Mouse (Mus musculus): ENCODE data around the gene Mcf2. TPM values are rescaled to one million over a fixed set of nuclear protein-coding genes. Genes with fewer than 3 reads are reported as not detected.

The Mcf2 gene
- polyA plus RNA-seq, 1 experiment from 2014 or later = 0.13 TPM

DNA sequence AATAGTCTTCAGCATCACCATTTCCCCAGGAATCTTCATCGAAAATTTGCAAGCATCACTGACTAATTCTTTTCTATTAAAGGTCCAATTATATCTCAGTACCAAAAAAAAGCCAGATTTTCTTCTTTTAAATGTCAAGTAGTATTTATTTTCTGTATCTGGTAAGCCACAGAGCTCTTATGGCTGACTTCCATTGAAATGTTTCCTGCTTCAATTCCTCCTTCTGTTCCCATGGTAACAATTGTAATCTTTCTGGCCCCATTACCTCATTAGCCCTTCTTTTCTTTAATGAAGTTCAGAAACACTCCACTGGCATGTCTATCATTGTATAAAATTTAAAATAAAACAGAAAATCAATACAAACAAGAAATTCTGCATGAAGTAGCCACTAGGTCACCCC lies 103.5 kb downstream of the Mcf2 start:
- WGBS = 75% methylated on average over 1 of the region's 1 CpGs
- DNase-seq (ENCODE audit: low spot score) (no peak), ATAC-seq (ENCODE audit: insufficient read depth, low FRiP score, low TSS enrichment) (no peak)
- Histone ChIP-seq H3K27me3 (ENCODE audit: control insufficient read depth, insufficient read depth, low read length) (no peaks in the 10 kb centered on the region), H3K36me3 (ENCODE audit: control insufficient read depth, insufficient read depth, low read length) (no peaks in the 10 kb centered on the region), H3K9ac (ENCODE audit: low read length) (no peak overlapping the region), H3K4me1 (ENCODE audit: control insufficient read depth, insufficient read depth, low read length) (no peaks in the 10 kb centered on the region), H3K4me2 (ENCODE audit: low read depth) (no peak overlapping the region), H3K27ac (ENCODE audit: low read depth, low read length) (no peak overlapping the region), H3K9me3 (ENCODE audit: control insufficient read depth, low read length) (no peaks in the 10 kb centered on the region), H3K4me3 (ENCODE audit: low read depth, low read length) (no peak overlapping the region)

DNA sequence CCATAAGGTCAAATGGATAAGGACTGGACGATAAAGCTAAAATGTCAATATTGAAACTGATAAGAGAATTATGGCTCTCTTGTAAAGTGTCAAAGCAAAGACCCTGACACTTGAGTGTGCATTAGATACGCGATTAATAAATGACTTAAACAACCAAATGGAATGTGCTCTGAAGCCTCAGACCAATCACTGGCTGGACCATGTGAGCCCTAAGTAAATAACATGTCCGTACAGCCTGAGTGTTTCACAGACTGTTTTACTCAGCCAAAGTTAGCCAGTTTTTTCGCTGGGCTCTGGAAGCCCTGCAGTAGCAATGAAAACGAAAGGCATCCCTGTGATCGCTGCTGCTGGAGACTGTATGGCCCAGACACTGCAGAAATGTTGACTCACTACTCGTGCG lies 123.7 kb downstream of the Mcf2 start:
- H3K4me3 ChIP-seq (ENCODE audit: low read depth, low read length) = no peak overlapping the region
- no peak overlapping the region for H3K27ac ChIP-seq (ENCODE audit: low read depth, low read length)
- no peak for ATAC-seq (ENCODE audit: insufficient read depth, low FRiP score, low TSS enrichment)
- H3K9ac ChIP-seq (ENCODE audit: low read length) = no peak overlapping the region
- H3K9me3 ChIP-seq (ENCODE audit: control insufficient read depth, low read length) = no peaks in the 10 kb centered on the region
- no peaks in the 10 kb centered on the region for H3K36me3 ChIP-seq (ENCODE audit: control insufficient read depth, insufficient read depth, low read length)
- DNase-seq (ENCODE audit: low spot score) = no peak
- no peaks in the 10 kb centered on the region for H3K27me3 ChIP-seq (ENCODE audit: control insufficient read depth, insufficient read depth, low read length)
- H3K4me2 ChIP-seq (ENCODE audit: low read depth) = no peak overlapping the region
- WGBS = 82% methylated on average over 9 of the region's 9 CpGs
- H3K4me1 ChIP-seq (ENCODE audit: control insufficient read depth, insufficient read depth, low read length) = no peaks in the 10 kb centered on the region

DNA sequence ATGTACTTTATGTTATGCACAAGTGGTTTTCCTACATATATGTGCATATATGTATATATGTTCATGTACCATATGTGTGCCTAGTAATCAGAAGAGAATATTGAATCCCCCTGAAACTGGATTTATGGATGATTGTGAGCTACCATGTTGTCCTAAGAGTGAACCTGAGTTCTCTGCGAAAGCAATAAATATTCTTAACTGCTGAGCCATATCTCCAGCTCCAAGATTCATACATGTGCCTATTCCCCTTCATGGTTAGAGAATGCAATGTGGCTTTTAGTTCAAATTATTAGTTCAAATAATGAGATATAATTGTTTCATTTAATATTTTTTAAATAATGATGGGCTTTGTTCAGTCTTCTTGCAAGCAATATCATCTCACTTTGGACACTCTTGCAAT lies 124.1 kb downstream of the Mcf2 start:
- 97% methylated on average over 1 of the region's 1 CpGs for WGBS
- Histone ChIP-seq H3K9ac (ENCODE audit: low read length) (no peak overlapping the region), H3K4me2 (ENCODE audit: low read depth) (no peak overlapping the region), H3K27me3 (ENCODE audit: control insufficient read depth, insufficient read depth, low read length) (no peaks in the 10 kb centered on the region), H3K36me3 (ENCODE audit: control insufficient read depth, insufficient read depth, low read length) (no peaks in the 10 kb centered on the region), H3K4me3 (ENCODE audit: low read depth, low read length) (no peak overlapping the region), H3K4me1 (ENCODE audit: control insufficient read depth, insufficient read depth, low read length) (no peaks in the 10 kb centered on the region), H3K9me3 (ENCODE audit: control insufficient read depth, low read length) (no peaks in the 10 kb centered on the region), H3K27ac (ENCODE audit: low read depth, low read length) (no peak overlapping the region)
- no peak for DNase-seq (ENCODE audit: low spot score)
- no peak for ATAC-seq (ENCODE audit: insufficient read depth, low FRiP score, low TSS enrichment)

DNA sequence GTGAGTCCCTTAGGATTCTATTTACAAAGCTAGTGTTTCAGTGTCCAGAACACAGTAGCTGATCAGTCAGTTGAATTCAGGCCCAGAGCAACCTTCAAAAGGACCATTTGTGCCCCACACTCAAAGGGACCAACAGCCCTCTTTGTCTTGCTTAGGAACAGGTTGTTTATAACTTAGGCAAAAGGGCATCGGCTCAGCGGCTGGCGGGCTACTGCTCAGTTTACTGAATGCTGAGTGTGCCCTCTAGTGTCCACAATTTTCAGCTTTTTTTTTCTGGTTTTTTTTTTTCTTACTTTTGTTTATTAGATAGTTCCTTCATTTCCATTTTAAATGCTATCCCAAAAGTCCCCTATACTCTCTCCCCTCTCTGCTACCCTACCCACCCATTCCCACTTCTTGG lies 152.2 kb downstream of the Mcf2 start:
- DNase-seq (ENCODE audit: low spot score) = peak; percentile 54

DNA sequence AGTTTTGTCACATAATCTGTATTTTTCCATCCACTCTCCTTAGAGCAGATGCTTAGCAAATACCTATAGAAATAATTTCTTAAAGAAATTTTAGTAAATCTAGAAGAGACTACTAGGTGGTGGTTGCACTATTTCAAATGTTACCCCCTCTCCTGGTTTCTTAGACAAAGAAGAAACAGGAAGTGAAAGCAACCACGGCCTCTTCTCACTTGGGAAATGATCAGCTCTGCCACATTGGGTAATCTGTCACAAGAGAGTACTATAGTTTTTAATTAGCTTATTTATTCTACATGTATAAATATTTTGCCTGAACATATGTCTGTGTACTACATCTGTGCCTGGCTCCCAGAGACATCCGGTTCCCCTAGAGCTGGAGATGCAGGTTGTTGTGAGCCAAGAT lies 157.3 kb downstream of the Mcf2 start:
- no peak for ATAC-seq (ENCODE audit: insufficient read depth, low FRiP score, low TSS enrichment)
- WGBS = 93% methylated on average over 2 of the region's 2 CpGs
- H3K36me3 ChIP-seq (ENCODE audit: control insufficient read depth, insufficient read depth, low read length) = no peaks in the 10 kb centered on the region
- no peaks in the 10 kb centered on the region for H3K9me3 ChIP-seq (ENCODE audit: control insufficient read depth, low read length)
- no peak overlapping the region for H3K9ac ChIP-seq (ENCODE audit: low read length)
- no peaks in the 10 kb centered on the region for H3K27me3 ChIP-seq (ENCODE audit: control insufficient read depth, insufficient read depth, low read length)
- no peak overlapping the region for H3K4me3 ChIP-seq (ENCODE audit: low read depth, low read length)
- no peaks in the 10 kb centered on the region for H3K4me1 ChIP-seq (ENCODE audit: control insufficient read depth, insufficient read depth, low read length)
- no peak overlapping the region for H3K4me2 ChIP-seq (ENCODE audit: low read depth)
- no peak for DNase-seq (ENCODE audit: low spot score)
- no peak overlapping the region for H3K27ac ChIP-seq (ENCODE audit: low read depth, low read length)

More for the DNA sequence above, 152.2 kb downstream of the Mcf2 start:
- WGBS = 15% methylated on average over 3 of the region's 3 CpGs
- Histone ChIP-seq H3K9me3 (ENCODE audit: control insufficient read depth, low read length) (no peaks in the 10 kb centered on the region), H3K4me1 (ENCODE audit: control insufficient read depth, insufficient read depth, low read length) (no peaks in the 10 kb centered on the region), H3K36me3 (ENCODE audit: control insufficient read depth, insufficient read depth, low read length) (no peaks in the 10 kb centered on the region), H3K27me3 (ENCODE audit: control insufficient read depth, insufficient read depth, low read length) (no peaks in the 10 kb centered on the region), H3K27ac (ENCODE audit: low read depth, low read length) (no peak overlapping the region), H3K4me3 (ENCODE audit: low read depth, low read length) (no peak overlapping the region), H3K9ac (ENCODE audit: low read length) (no peak overlapping the region), H3K4me2 (ENCODE audit: low read depth) (no peak overlapping the region)
- no peak for ATAC-seq (ENCODE audit: insufficient read depth, low FRiP score, low TSS enrichment)

DNA sequence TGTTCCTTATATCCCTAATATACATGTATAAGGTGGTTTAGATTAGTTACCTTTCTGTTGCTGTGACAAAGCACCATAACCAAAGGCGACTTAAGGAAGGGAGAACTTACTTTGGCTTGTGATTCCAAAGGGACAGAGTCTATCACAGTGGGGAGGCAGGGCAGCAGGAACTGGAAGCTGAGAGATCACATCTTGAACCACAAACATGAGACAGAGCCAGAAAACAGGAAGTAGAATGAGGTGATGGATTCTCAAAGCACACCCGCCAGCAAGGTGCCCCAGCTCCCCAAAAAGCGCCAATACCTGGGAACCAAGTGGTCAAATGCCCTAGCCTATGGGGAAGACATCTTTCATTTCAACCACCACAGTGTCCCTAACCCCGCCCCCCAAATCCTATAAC lies 157.9 kb downstream of the Mcf2 start:
- WGBS = 81% methylated on average over 4 of the region's 4 CpGs
- H3K9ac ChIP-seq (ENCODE audit: low read length) = no peak overlapping the region
- H3K27ac ChIP-seq (ENCODE audit: low read depth, low read length) = no peak overlapping the region
- no peaks in the 10 kb centered on the region for H3K36me3 ChIP-seq (ENCODE audit: control insufficient read depth, insufficient read depth, low read length)
- ATAC-seq (ENCODE audit: insufficient read depth, low FRiP score, low TSS enrichment) (no peak), DNase-seq (ENCODE audit: low spot score) (no peak)
- no peak overlapping the region for H3K4me3 ChIP-seq (ENCODE audit: low read depth, low read length)
- no peaks in the 10 kb centered on the region for H3K9me3 ChIP-seq (ENCODE audit: control insufficient read depth, low read length)
- H3K4me2 ChIP-seq (ENCODE audit: low read depth) = no peak overlapping the region
- no peaks in the 10 kb centered on the region for H3K27me3 ChIP-seq (ENCODE audit: control insufficient read depth, insufficient read depth, low read length)
- H3K4me1 ChIP-seq (ENCODE audit: control insufficient read depth, insufficient read depth, low read length) = no peaks in the 10 kb centered on the region

DNA sequence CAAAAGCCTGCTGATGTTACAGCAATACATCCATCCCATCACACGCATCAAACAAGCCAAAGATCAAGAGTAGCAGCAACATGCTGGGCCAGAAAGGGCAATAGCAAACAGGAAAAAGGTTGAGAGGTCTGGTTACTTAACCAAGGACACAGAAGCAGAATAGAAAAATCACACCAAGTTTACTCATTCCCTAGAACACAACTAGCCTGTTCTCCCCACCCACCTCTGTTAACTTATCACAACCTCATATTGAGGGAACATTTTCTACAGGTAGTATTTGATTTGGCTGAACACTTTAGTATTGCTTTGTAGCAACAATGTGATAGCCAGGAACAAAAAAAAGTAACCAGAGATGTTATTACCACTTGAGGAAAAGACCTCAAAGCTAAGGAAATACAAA lies 164.3 kb downstream of the Mcf2 start:
- H3K4me3 ChIP-seq (ENCODE audit: low read depth, low read length) = no peak overlapping the region
- no peaks in the 10 kb centered on the region for H3K27me3 ChIP-seq (ENCODE audit: control insufficient read depth, insufficient read depth, low read length)
- ATAC-seq (ENCODE audit: insufficient read depth, low FRiP score, low TSS enrichment) (no peak), DNase-seq (ENCODE audit: low spot score) (no peak)
- no peaks in the 10 kb centered on the region for H3K36me3 ChIP-seq (ENCODE audit: control insufficient read depth, insufficient read depth, low read length)
- 87% methylated on average over 1 of the region's 1 CpGs for WGBS
- H3K9me3 ChIP-seq (ENCODE audit: control insufficient read depth, low read length) = no peaks in the 10 kb centered on the region
- H3K9ac ChIP-seq (ENCODE audit: low read length) = no peak overlapping the region
- H3K27ac ChIP-seq (ENCODE audit: low read depth, low read length) = no peak overlapping the region
- H3K4me1 ChIP-seq (ENCODE audit: control insufficient read depth, insufficient read depth, low read length) = no peaks in the 10 kb centered on the region
- no peak overlapping the region for H3K4me2 ChIP-seq (ENCODE audit: low read depth)

DNA sequence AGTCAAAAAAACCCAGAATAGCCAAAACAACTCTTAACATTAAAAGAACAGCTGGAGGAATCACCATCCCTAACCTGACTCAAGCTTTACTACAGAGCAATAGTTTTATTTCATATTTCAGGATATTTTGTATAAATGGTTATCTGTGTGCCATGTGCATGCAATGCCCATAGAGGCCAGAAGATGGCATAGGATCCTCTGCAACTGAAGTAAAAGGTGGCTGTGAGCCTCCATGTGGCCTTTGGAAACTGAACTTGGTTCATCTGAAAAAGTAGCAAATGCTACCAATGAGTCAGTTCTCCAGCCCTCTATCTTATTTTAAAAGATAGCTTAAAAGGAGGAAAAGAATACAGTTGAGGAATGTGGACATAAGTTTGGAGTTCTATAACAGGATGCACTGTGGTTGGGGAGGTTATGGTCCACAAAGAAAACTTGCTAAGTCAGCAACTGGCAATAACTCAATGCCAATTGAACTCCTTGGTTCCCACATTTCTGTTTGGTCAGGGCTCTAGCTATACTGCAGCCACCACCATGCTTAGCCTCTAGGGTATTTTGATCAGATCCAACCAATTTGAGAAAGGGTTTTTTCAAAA lies 165.7 kb downstream of the Mcf2 start:
- Histone ChIP-seq H3K36me3 (ENCODE audit: control insufficient read depth, insufficient read depth, low read length) (no peaks in the 10 kb centered on the region), H3K27ac (ENCODE audit: low read depth, low read length) (no peak overlapping the region), H3K4me2 (ENCODE audit: low read depth) (no peak overlapping the region), H3K27me3 (ENCODE audit: control insufficient read depth, insufficient read depth, low read length) (no peaks in the 10 kb centered on the region), H3K9ac (ENCODE audit: low read length) (no peak overlapping the region), H3K4me3 (ENCODE audit: low read depth, low read length) (no peak overlapping the region), H3K9me3 (ENCODE audit: control insufficient read depth, low read length) (no peaks in the 10 kb centered on the region), H3K4me1 (ENCODE audit: control insufficient read depth, insufficient read depth, low read length) (no peaks in the 10 kb centered on the region)
- ATAC-seq (ENCODE audit: insufficient read depth, low FRiP score, low TSS enrichment) = no peak
- peak; percentile 16 for DNase-seq (ENCODE audit: low spot score)
